Mouse (Mus musculus) liver, embryonic 14.5 days (tissue): ENCODE results near the gene Ap1g2.

Experiments
- CTCF ChIP-seq: IDR thresholded peaks from 2 replicates; pipeline ENCODE4 v1.5.1; 2016; ENCODE audit warnings: antibody characterized with exemption, low read depth, control low read depth
- EP300 ChIP-seq: IDR thresholded peaks from 2 replicates; pipeline ENCODE4 v1.6.1; 2016; ENCODE audit warnings: antibody characterized with exemption, low read depth

- TF ChIP-seq CTCF = no peak
- TF ChIP-seq EP300 = no peak
Measured at GRCm38 (mm10) chr14:55053050-55053449, 53.3 kb downstream of the Ap1g2 start.
